Mouse (Mus musculus): ENCODE measurements around the gene Cdh11. TPM values are rescaled to one million over a fixed set of nuclear protein-coding genes. Genes with fewer than 3 reads are reported as not detected.

Gene Cdh11
- 18.3 TPM for polyA plus RNA-seq (2015; fragmentation: Illumina TruSeq; extraction: RNeasy Lipid Tissue Mini Kit (QIAGEN cat#74804); ENCODE audit: insufficient read depth, low replicate concordance)

GRCm38 (mm10) chr8:102785592-102786416, at the start of gene Cdh11:
Gene Cdh11 (minus strand): TSS chr8:102785642.

